Comparison of ENCODE assay signal across 34 mouse cellular contexts in genomic region chr19:46016023-46016422, GRCm38 (mm10).
"Had no signal": no experiment of that assay in that cellular context is flagged by ENCODE, and none has a peak within 500 bp of the region (broad histone marks: within the 10 kb centered on the region; RNA-seq: fewer than 3 reads in every experiment).

No protein-coding gene starts in this region.

- H3K9ac ChIP-seq: heart, embryonic 12.5 days; heart, embryonic 13.5 days; heart, embryonic 15.5 days; hindbrain, embryonic 12.5 days; hindbrain, embryonic 13.5 days; hindbrain, embryonic 14.5 days; hindbrain, embryonic 15.5 days; intestine, embryonic 15.5 days; kidney, embryonic 15.5 days had no signal

- H3K27ac ChIP-seq: heart, embryonic 10.5 days; heart, embryonic 13.5 days; heart, embryonic 15.5 days; hindbrain, embryonic 10.5 days; hindbrain, embryonic 12.5 days; hindbrain, embryonic 13.5 days; hindbrain, embryonic 14.5 days; hindbrain, embryonic 15.5 days; hindbrain, postnatal 0 days; intestine, embryonic 15.5 days; kidney, embryonic 15.5 days; kidney, postnatal 0 days; layer of hippocampus, adult 2 months had no signal

- H3K4me3 ChIP-seq: heart, embryonic 10.5 days; heart, embryonic 12.5 days; heart, embryonic 13.5 days; heart, embryonic 15.5 days; hindbrain, embryonic 10.5 days; hindbrain, embryonic 12.5 days; hindbrain, embryonic 13.5 days; hindbrain, embryonic 15.5 days; intestine, embryonic 15.5 days; kidney, embryonic 15.5 days; layer of hippocampus, adult 2 months had no signal

- DNase-seq: heart, postnatal 10 days; heart, postnatal 14 days; heart, postnatal 36 days; heart, postnatal 4 days; kidney, adult 11 months; kidney, adult 18-20 months; kidney, adult 2 months; kidney, adult 8-10 months; kidney, adult 9 months; kidney, postnatal 10 days; kidney, postnatal 14 days; kidney, postnatal 36 days; kidney, postnatal 4 days; layer of hippocampus, adult 9-11 months; layer of hippocampus, postnatal 36 days had no signal

- H3K4me1 ChIP-seq: heart, embryonic 10.5 days; heart, embryonic 12.5 days; heart, embryonic 13.5 days; hindbrain, embryonic 10.5 days; hindbrain, embryonic 12.5 days; hindbrain, embryonic 13.5 days; hindbrain, embryonic 15.5 days; intestine, embryonic 15.5 days; kidney, embryonic 15.5 days had no signal

- H3K9me3 ChIP-seq: heart, embryonic 10.5 days; heart, embryonic 12.5 days; heart, embryonic 13.5 days; heart, embryonic 15.5 days; hindbrain, embryonic 10.5 days; hindbrain, embryonic 12.5 days; hindbrain, embryonic 15.5 days; intestine, embryonic 15.5 days; kidney, embryonic 15.5 days had no signal

- H3K36me3 ChIP-seq: heart, embryonic 10.5 days; heart, embryonic 12.5 days; heart, embryonic 13.5 days; heart, embryonic 15.5 days; hindbrain, embryonic 10.5 days; hindbrain, embryonic 12.5 days; hindbrain, embryonic 13.5 days; hindbrain, embryonic 15.5 days; intestine, embryonic 15.5 days; kidney, embryonic 15.5 days had no signal

- ATAC-seq: hindbrain, embryonic 16.5 days; hindbrain, postnatal 0 days; inflammation-experienced regulatory T-cells, adult 6 months; intestine, embryonic 15.5 days; intestine, embryonic 16.5 days; intestine, postnatal 0 days had no signal

- H3K4me2 ChIP-seq: heart, embryonic 11.5 days; heart, embryonic 12.5 days; heart, embryonic 13.5 days; heart, embryonic 15.5 days; hindbrain, embryonic 12.5 days; hindbrain, embryonic 13.5 days; hindbrain, embryonic 14.5 days; hindbrain, embryonic 15.5 days; intestine, embryonic 15.5 days; kidney, embryonic 15.5 days had no signal

- H3K27me3 ChIP-seq: heart, embryonic 12.5 days; heart, embryonic 13.5 days; heart, embryonic 15.5 days; hindbrain, embryonic 12.5 days; hindbrain, embryonic 13.5 days; hindbrain, embryonic 15.5 days; intestine, embryonic 15.5 days; kidney, embryonic 15.5 days had no signal
